Mouse (Mus musculus): ENCODE results near the gene Nip7.

- TF ChIP-seq CTCF (IDR thresholded peaks at IDR 0.05; ENCODE audit: low read depth) (no peak), EP300 (IDR thresholded peaks at IDR 0.05; ENCODE audit: low read depth) (0 out of 2 replicates have a peak, but pooled peaks have one; percentile 30)
These were observed at the start of gene Nip7, which contains the start of gene Cog8 for GRCm38 (mm10) chr8:107056076-107056972.
